Mouse (Mus musculus) neural tube, embryonic 11.5 days (tissue): Measurements from ENCODE around the gene Rasgef1b. TPM values are rescaled to one million over a fixed set of nuclear protein-coding genes. Genes with fewer than 3 reads are reported as not detected.
A peak's percentile ranks its signal among the peaks of the same experiment; 100 is the strongest.

ENCODE experiments used
- ATAC-seq: fragments of 200-750 bp; cut with Nextera tagmentation; 2 replicates; pipeline ENCODE4 v1.8.0; 2017; ENCODE audit warnings: moderate number of reproducible peaks, mild to moderate bottlenecking, moderate TSS enrichment, moderate library complexity; ENCODE audit not compliant: insufficient read depth, low FRiP score, low TSS enrichment
- DNase-seq: peaks from one replicate; pipeline ENCODE4 v3.0.0-alpha.2; 2015; ENCODE audit warnings: low spot score
- H3K27ac ChIP-seq: fragments of 300-500 bp; sonication (generic); 2 replicates; pipeline ENCODE4 v1.5.1; 2014; ENCODE audit warnings: low read depth, mild to moderate bottlenecking, low read length
- H3K27me3 ChIP-seq: fragments of 300-500 bp; sonication (generic); 2 replicates; pipeline ENCODE4 v1.6.1; 2014; ENCODE audit warnings: mild to moderate bottlenecking, low read length, mixed read lengths; ENCODE audit not compliant: control insufficient read depth, insufficient read depth
- H3K36me3 ChIP-seq: fragments of 300-500 bp; sonication (generic); 2 replicates; pipeline ENCODE4 v1.6.1; 2014; ENCODE audit warnings: mild to moderate bottlenecking, low read length, moderate library complexity, mixed read lengths; ENCODE audit not compliant: control insufficient read depth, insufficient read depth
- H3K4me1 ChIP-seq: fragments of 300-500 bp; sonication (generic); 2 replicates; pipeline ENCODE4 v1.6.1; 2014; ENCODE audit warnings: low read length, mixed read lengths; ENCODE audit not compliant: control insufficient read depth, insufficient read depth
- H3K4me2 ChIP-seq: fragments of 300-500 bp; sonication (generic); 2 replicates; pipeline ENCODE4 v1.6.1; 2014; ENCODE audit warnings: low read depth, mild to moderate bottlenecking, moderate library complexity
- H3K4me3 ChIP-seq: fragments of 300-500 bp; sonication (generic); 2 replicates; pipeline ENCODE4 v1.5.1; 2014; ENCODE audit warnings: low read depth, low read length
- H3K9ac ChIP-seq: fragments of 300-500 bp; sonication (generic); 2 replicates; pipeline ENCODE4 v1.6.1; 2014; ENCODE audit warnings: mild to moderate bottlenecking, low read length
- H3K9me3 ChIP-seq: fragments of 300-500 bp; sonication (generic); 2 replicates; pipeline ENCODE4 v1.6.1; 2016; ENCODE audit warnings: low read length; ENCODE audit not compliant: control insufficient read depth
- WGBS: fragments of 180-500 bp; shearing (Covaris S2); extraction: QIAGEN DNeasy Blood & Tissue Kit; methylation state at CpG from one replicate; pipeline ENCODE4 v1.1.7; 2014; 5-methylcytosine and 5-hydroxymethylcytosine counted together
- polyA plus RNA-seq: library from polyadenylated mRNA; unstranded; fragments of >200 nt; fragmentation: Nextera tagmentation; extraction: Ambion mirVana; gene quantifications from 2 replicates; pipeline ENCODE4 v1.2.1, GENCODE M21; 2014

Gene Rasgef1b
- polyA plus RNA-seq, 1 experiment from 2014 or later, result 20.7 TPM

DNA sequence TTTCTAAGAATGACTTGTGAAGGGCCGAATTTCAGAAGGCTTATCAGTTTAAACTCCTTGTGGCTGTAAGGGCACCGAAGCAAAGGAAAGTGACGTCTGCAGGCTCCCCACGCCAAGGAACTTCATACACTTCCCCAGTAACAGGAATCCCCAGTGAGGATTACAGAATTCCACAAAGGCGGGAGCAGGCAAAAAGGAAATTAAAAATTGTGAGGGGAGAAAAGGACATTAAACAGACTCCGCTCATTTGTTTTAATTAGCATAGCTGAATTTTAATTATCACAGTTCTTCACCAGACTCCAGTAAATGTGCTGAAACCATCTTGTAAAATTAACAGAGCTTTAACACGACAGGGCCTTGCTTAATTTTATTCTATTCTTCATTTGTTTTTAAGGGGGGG lies 17.2 kb upstream of the Rasgef1b start:
- H3K9me3 ChIP-seq, result no peaks in the 10 kb centered on the region
- H3K9ac ChIP-seq, result no peak overlapping the region
- no peak overlapping the region for H3K4me3 ChIP-seq
- no peaks in the 10 kb centered on the region for H3K36me3 ChIP-seq
- WGBS, result 79% methylated on average over 7 of the region's 7 CpGs
- no peak for DNase-seq
- H3K27me3 ChIP-seq, result no peaks in the 10 kb centered on the region
- no peak overlapping the region for H3K4me2 ChIP-seq
- H3K4me1 ChIP-seq, result peaks cover 6% of the 10 kb centered on the region; the same call in 1 of the 2 replicates
- no peak overlapping the region for H3K27ac ChIP-seq
- no peak for ATAC-seq

DNA sequence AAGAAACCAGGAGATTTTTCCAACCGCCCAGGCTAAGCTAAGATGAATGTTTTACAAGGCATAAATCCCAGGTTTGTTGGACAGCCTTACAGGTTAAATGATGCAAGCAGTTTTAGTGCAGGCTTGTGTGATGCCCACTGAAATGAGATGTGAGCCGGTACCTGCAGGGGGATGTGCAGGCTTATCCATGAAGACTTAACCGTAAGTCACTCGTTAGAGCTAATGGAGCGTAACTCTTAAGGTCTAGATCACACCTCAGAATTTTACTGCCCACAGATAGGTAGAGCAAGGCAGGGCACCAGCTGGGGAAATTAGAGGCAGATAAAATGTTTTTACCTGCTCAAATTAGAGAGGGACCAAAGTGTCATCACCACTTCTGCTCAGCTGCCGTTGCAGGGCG lies 14.0 kb upstream of the Rasgef1b start:
- whole genome bisulfite sequencing, result 78% methylated on average over 7 of the region's 7 CpGs
- Histone ChIP-seq H3K4me1 (peaks cover 12% of the 10 kb centered on the region), H3K36me3 (no peaks in the 10 kb centered on the region), H3K9ac (no peak overlapping the region), H3K9me3 (no peaks in the 10 kb centered on the region), H3K4me3 (no peak overlapping the region), H3K27ac (no peak overlapping the region), H3K27me3 (no peaks in the 10 kb centered on the region), H3K4me2 (no peak overlapping the region)
- DNase-seq (no peak), ATAC-seq (no peak)

- H3K4me1 ChIP-seq, result peaks cover 19% of the 10 kb centered on the region
- WGBS, result 18% methylated on average over 8 of the region's 8 CpGs
- H3K9me3 ChIP-seq, result no peaks in the 10 kb centered on the region
- no peaks in the 10 kb centered on the region for H3K27me3 ChIP-seq
- no peak for ATAC-seq
- no peak overlapping the region for H3K27ac ChIP-seq
- no peak overlapping the region for H3K4me3 ChIP-seq
- DNase-seq, result no peak
- H3K9ac ChIP-seq, result no peak overlapping the region
- no peak overlapping the region for H3K4me2 ChIP-seq
- H3K36me3 ChIP-seq, result no peaks in the 10 kb centered on the region
These were observed 13.2 kb upstream of the Rasgef1b start for GRCm38 (mm10) chr5:99742056-99742455.

DNA sequence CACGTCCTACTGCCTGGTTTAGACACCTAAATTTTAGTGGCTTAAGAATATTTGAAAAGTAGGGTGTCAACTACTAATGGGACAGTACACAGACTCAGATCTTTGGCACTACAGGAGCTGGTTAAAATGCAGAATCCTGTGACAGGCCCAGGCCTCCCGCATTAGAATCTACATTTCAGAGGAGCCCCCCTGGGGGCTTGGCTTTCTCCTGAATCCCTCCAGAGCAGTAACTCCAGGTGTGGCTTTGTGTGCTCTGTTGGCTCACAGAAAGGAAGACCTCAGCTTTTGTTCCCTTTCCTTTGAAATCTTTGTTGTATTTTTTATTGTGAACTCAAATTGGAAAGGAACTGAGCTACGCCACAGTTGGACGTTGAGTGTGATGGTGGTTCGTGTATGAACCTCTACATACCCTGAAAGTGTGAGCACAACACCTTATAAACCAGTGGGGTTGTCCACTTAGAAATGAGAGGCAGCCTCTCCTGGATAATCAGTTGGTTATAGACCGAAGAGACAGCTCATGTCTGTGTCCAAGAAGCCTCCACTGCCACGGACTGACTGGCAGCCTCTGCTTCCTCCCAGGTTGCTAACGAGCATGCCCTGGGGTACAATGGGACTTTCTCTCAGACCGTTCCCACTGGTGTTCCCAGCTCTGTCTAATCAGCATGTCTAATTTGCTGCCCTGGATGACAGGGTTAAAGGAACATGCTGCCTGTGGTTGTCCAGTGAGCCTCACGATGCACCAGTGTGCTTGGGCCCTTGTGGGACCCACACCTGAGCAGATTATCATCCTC lies 9.3 kb upstream of the Rasgef1b start:
- peaks cover 20% of the 10 kb centered on the region for H3K4me1 ChIP-seq
- no peak overlapping the region for H3K4me2 ChIP-seq
- no peak overlapping the region for H3K4me3 ChIP-seq
- H3K9me3 ChIP-seq, result no peaks in the 10 kb centered on the region
- DNase-seq, result no peak
- ATAC-seq, result peak; percentile 38; the same call in 1 of the 2 replicates
- H3K27ac ChIP-seq, result no peak overlapping the region
- no peaks in the 10 kb centered on the region for H3K36me3 ChIP-seq
- no peaks in the 10 kb centered on the region for H3K27me3 ChIP-seq
- no peak overlapping the region for H3K9ac ChIP-seq
- WGBS, result 17% methylated on average over 10 of the region's 10 CpGs

DNA sequence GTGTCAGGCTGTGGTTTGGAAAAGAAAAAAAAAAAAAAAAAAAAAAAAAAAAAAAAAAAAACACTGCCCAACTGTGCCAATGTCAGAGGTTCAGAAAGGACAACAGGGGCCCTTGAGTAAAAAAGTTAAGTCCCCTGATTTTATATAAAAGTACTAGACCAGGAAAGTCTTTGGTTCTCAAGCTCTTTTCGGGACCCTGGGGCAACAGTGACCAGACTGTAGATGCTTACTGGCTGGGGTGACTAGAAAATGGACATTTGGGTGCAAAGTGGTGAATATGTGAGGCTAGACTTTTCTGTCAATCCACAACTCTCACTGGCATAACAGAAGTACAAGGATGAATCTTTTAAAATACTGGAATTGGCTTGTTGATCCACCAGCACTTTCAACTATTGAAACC lies 1.1 kb upstream of the Rasgef1b start:
- ATAC-seq (no peak), DNase-seq (no peak)
- 0 out of 2 replicates have a peak, but pooled peaks cover 7% of the 10 kb centered on the region for H3K27me3 ChIP-seq
- no peak overlapping the region for H3K9ac ChIP-seq
- H3K9me3 ChIP-seq, result no peaks in the 10 kb centered on the region
- H3K4me3 ChIP-seq, result no peak overlapping the region
- H3K4me1 ChIP-seq, result peaks cover 12% of the 10 kb centered on the region
- H3K36me3 ChIP-seq, result no peaks in the 10 kb centered on the region
- WGBS, result 86% methylated on average over 1 of the region's 1 CpGs
- H3K4me2 ChIP-seq, result no peak overlapping the region
- no peak overlapping the region for H3K27ac ChIP-seq

- Histone ChIP-seq H3K4me3 (peak overlapping the region; percentile 25), H3K9me3 (no peaks in the 10 kb centered on the region), H3K27ac (no peak overlapping the region), H3K4me1 (peaks cover 12% of the 10 kb centered on the region), H3K4me2 (peak overlapping the region; percentile 99), H3K27me3 (0 out of 2 replicates have a peak, but pooled peaks cover 7% of the 10 kb centered on the region), H3K9ac (peak overlapping the region; percentile 42; the same call in 1 of the 2 replicates), H3K36me3 (no peaks in the 10 kb centered on the region)
- DNase-seq, result peak; percentile 52
- 1% methylated on average over 18 of the region's 18 CpGs for WGBS
- peak; percentile 57 for ATAC-seq
These were observed 557 bp upstream of the Rasgef1b start for GRCm38 (mm10) chr5:99729361-99729882.

DNA sequence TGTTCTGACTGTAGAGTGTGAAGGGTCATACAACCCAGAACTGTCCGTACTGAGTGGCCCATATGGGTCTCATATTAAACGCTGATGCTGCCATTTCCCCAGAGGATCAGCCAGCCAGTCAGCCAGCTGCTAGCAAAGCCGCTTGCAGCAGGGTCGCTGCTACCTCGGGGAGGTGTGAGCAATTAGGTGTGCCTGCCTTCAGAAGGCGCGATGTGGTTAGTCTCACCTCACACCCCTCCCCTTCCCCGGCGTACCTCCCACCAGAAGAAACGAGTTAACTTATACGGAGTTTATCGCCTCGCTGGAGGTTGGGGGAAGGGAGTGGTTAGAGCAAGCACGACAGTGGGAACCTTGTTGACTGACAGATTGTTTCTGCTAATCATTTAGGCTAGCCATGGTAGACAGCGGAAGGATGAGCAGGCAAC lies 826 bp downstream of the Rasgef1b start:
- Histone ChIP-seq H3K4me3 (peak overlapping the region; percentile 58), H3K4me2 (peak overlapping the region; percentile 99), H3K9ac (no peak overlapping the region; the same call in 1 of the 2 replicates), H3K27ac (no peak overlapping the region), H3K9me3 (no peaks in the 10 kb centered on the region), H3K36me3 (no peaks in the 10 kb centered on the region), H3K27me3 (0 out of 2 replicates have a peak, but pooled peaks cover 7% of the 10 kb centered on the region), H3K4me1 (peaks cover 12% of the 10 kb centered on the region)
- ATAC-seq (no peak), DNase-seq (peak; percentile 26)
- WGBS, result 1% methylated on average over 15 of the region's 15 CpGs

DNA sequence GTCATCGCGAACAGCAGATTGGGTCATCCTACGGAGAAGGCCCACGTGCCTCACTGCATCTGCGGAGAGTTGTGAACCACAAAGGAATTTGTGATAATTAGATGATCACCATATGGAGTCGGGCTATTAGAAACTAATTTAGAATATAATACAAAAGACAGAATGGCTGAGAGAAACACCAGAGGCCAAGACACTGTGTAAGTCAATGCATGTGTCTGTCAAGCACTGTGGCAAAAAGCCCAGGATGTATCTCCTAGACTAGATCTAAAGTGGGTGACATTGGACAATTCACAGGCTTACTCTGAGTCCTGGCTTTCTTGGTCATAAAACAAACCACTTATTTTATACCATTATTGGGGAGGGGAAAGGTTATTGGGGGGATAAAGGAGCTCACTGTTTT lies 4.9 kb downstream of the Rasgef1b start:
- no peaks in the 10 kb centered on the region for H3K36me3 ChIP-seq
- H3K4me3 ChIP-seq, result no peak overlapping the region
- no peak overlapping the region for H3K4me2 ChIP-seq
- DNase-seq (no peak), ATAC-seq (no peak)
- peaks cover 6% of the 10 kb centered on the region; the same call in 1 of the 2 replicates for H3K4me1 ChIP-seq
- no peaks in the 10 kb centered on the region for H3K9me3 ChIP-seq
- H3K27me3 ChIP-seq, result 0 out of 2 replicates have a peak, but pooled peaks cover 5% of the 10 kb centered on the region
- no peak overlapping the region for H3K27ac ChIP-seq
- H3K9ac ChIP-seq, result no peak overlapping the region
- WGBS, result 83% methylated on average over 6 of the region's 6 CpGs

GRCm38 (mm10) chr5:99722310-99722709 lies 6.6 kb downstream of the Rasgef1b start:
- Histone ChIP-seq H3K4me2 (no peak overlapping the region), H3K27me3 (0 out of 2 replicates have a peak, but pooled peaks cover 3% of the 10 kb centered on the region), H3K4me3 (no peak overlapping the region), H3K9me3 (no peaks in the 10 kb centered on the region), H3K36me3 (no peaks in the 10 kb centered on the region), H3K9ac (no peak overlapping the region), H3K4me1 (no peaks in the 10 kb centered on the region), H3K27ac (no peak overlapping the region)
- ATAC-seq (no peak), DNase-seq (no peak)
- 74% methylated on average over 2 of the region's 2 CpGs for WGBS
